Mouse (Mus musculus) embryonic fibroblast, embryonic 13.5 days (primary cell): ENCODE measurements around the gene Rhbdd1.

Experiments
- CTCF ChIP-seq: IDR thresholded peaks from 2 replicates; pipeline ENCODE4 v1.5.1; 2011; ENCODE audit warnings: mild to moderate bottlenecking, control low read depth, low read length, moderate library complexity, borderline replicate concordance; ENCODE audit not compliant: insufficient read depth
- POLR2A ChIP-seq: IDR thresholded peaks from 2 replicates; pipeline ENCODE4 v1.6.1; 2011; ENCODE audit warnings: low read depth, mild to moderate bottlenecking, control low read depth, low read length, moderate library complexity

- TF ChIP-seq POLR2A (no peak), CTCF (no peak)
Observed at GRCm38 (mm10) chr1:82361240-82361639, 45.0 kb downstream of the Rhbdd1 start.
